Mouse (Mus musculus) kidney, adult 11 months (tissue): ENCODE results near the gene Ngfr.
"Not testable (repeated sequence)": the region's sequence is repeated elsewhere in the genome, so short reads cannot be mapped to it uniquely, and the experiment has no call there.

ENCODE experiments used
- DNase-seq: peaks from one replicate; pipeline ENCODE4 v3.0.0; 2022

Gene Ngfr

GRCm38 (mm10) chr11:95587423-95587951, at the start of gene Ngfr:
Gene Ngfr, minus strand, starts transcription at chr11:95587735.
- DNase-seq: no peak

DNA sequence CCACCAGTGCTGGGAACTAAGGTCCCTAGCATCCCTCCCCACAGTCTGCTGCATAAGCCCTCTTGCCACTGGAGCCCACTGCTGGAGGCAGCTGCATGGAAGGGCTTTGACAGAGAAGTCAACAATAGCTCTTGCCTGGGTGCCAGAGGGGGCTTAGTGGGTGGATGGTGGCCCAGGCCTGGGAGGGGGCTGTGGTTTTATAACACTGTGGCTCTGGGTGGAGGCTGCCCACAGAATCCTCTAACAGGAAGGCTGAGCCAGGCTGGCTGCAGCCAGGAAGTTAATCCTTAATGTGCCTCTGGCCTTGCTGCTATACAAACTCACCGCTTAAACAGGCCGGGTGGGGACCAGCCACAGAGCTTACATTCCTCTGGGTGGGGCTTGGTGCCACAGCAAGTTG, 47.5 kb upstream of the Ngfr start:
- DNase-seq: no peak

- DNase-seq: no peak
Measured at GRCm38 (mm10) chr11:95633512-95634000, 46.0 kb upstream of the Ngfr start.

- DNase-seq: no peak
Measured at GRCm38 (mm10) chr11:95632474-95632873, 44.9 kb upstream of the Ngfr start.

- no peak for DNase-seq
Measured at GRCm38 (mm10) chr11:95631301-95631700, 43.8 kb upstream of the Ngfr start.

GRCm38 (mm10) chr11:95630558-95630957, 43.0 kb upstream of the Ngfr start:
- no peak for DNase-seq

GRCm38 (mm10) chr11:95622426-95622825, 34.9 kb upstream of the Ngfr start:
- DNase-seq: no peak

GRCm38 (mm10) chr11:95621541-95622130, 34.1 kb upstream of the Ngfr start:
- no peak for DNase-seq

- DNase-seq: peak; percentile 55
Measured at GRCm38 (mm10) chr11:95621010-95621409, 33.5 kb upstream of the Ngfr start.

GRCm38 (mm10) chr11:95619886-95620444, 32.4 kb upstream of the Ngfr start:
- no peak for DNase-seq

DNA sequence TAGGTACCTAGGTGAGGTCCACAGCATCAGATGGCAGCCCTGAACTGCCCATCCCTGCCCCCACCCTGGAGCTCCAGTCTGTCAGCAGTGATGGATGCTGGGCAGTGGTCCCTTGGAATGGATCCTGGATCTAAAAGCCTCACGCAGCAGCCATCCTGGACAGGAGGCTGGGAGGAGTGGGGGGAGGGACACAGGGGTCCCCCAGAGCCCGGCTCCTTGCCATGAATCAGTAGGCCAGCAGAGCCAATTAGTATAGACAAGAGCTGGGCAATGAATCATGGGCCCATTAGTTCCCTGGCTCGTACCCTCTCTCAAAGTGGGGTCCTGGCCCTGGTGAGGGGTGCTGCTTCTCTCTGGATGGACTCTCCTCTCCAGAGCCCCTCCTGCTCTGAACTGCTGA, 31.5 kb upstream of the Ngfr start:
- no peak for DNase-seq

- no peak for DNase-seq
Measured at GRCm38 (mm10) chr11:95617785-95618465, 30.4 kb upstream of the Ngfr start.

- DNase-seq: no peak
Measured at GRCm38 (mm10) chr11:95614739-95615138, 27.2 kb upstream of the Ngfr start.

GRCm38 (mm10) chr11:95611283-95611682, 23.7 kb upstream of the Ngfr start:
- no peak for DNase-seq

- DNase-seq: no peak
Measured at GRCm38 (mm10) chr11:95610391-95610902, 22.9 kb upstream of the Ngfr start.

- no peak for DNase-seq
Measured at GRCm38 (mm10) chr11:95609924-95610323, 22.4 kb upstream of the Ngfr start.

DNA sequence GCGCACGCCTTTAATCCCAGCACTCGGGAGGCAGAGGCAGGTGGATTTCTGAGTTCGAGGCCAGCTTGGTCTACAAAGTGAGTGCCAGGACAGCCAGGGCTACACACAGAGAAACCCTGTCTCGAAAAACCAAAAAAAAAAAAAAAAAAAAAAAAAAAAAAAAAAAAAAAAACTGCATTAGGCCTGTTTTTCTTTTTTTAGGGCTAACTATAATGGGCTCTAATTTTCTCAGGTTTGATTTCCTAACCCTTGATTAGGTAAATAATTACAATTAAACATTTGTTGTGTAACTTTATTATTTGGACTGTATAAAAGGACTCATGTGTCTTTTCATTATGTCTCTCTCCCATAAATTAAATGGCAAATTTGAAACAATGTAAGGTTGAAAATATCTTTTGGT, 19.8 kb upstream of the Ngfr start:
- DNase-seq: not testable (repeated sequence)

DNA sequence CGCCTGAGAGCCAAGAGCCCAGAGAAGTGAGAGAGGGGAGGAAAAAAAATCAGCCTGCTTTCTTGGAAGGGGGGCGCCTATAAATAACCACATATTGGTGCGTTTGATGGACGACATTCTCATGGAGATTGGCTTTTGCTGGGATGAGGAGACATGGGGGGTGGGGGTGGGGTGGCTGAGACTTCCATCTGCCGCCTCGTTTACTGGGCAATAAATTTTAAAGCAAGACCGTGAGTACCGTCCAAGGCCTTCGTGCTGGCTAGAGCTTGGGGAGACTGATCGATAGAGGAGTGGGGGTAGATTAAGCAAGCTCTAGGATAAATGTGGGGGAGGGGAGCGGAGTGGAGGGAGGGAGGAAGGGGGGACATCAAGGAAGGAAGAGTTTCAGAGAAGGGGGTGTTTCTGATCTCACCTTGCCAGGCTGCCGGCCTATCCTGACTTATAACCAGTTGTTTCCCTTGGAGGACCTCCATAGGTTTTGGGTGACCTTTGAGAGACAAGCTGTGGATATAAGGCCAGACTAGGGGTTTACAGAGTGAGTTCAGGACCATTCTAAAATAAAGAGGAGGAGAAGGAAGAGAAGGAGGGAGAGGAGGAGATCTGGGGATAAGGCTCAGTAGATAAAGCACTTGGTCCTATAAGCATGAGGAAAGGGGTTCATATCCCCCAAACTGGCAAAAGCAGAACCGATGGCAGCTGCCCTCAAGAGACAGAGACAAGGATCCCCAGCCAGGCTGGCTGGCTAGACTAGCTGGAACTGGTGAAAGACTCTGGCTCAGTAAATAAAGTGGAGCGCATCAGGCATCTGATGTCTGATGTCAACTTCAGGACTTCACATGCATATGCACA, 10.9 kb upstream of the Ngfr start:
- DNase-seq: no peak

DNA sequence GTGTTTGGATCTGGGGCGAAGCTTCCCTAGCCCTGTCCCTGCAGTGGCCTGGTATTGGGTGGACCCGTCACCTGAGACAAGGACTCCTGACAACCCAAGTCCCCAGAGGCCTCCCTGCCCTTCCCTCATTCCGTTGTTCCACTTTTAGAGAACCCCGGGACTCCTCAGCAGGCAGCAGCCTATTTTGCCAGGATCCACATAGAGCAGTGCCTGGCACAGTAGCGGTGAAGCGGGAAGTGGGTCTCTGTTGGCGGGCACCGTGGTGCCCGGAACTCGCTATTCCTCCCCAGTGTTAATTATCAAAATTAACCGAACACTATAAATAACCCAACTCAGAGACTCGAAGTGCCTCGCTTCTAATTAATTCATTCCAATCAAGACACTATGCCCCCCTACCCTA, 10.2 kb upstream of the Ngfr start:
- no peak for DNase-seq

DNA sequence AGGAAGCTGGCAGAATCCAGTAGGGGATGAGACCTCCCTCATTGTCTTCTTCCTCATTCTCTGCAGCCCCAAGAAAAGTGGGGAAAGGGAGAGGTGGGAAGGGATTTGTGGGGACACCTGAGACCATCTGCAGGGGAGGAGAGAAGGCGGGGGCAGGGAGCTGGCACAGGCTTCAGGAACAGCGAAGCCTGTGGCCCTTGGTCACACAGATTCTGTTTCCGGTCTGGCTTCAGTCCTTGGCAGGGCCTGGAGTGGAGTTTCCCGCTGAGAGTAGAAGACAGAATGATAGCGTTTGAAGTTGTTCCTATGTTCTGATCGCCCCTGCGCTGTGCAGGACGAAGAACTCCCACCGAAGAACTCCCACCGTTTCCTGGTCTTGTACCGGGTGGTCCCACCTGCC, 9.2 kb upstream of the Ngfr start:
- no peak for DNase-seq

DNA sequence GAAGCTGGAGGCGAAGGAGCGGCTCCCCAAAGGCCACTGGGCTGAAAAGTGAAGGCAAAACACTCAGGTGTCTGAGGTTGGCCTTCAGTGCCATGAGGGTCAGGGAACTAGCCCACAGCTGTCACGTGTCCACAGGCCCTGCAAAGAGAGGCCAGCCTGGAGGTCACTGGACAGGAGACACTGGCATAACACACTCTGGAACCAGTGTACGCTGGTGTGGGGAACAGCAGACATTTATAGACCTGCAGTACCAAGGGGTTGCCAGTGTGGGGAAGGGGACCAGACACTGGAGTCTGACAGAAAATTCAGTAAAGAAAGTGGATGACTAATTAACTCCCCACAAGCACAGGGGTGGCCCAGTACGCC, 8.6 kb upstream of the Ngfr start:
- DNase-seq: no peak

- DNase-seq: no peak
Measured at GRCm38 (mm10) chr11:95595438-95596149, 8.1 kb upstream of the Ngfr start.
